Mouse (Mus musculus): ENCODE measurements around the gene Efr3b.
"Not testable (repeated sequence)": the region's sequence is repeated elsewhere in the genome, so short reads cannot be mapped to it uniquely, and the experiment has no call there.

The Efr3b gene

GRCm38 (mm10) chr12:3981350-3982131 lies 57.2 kb downstream of the Efr3b start:
- peak; percentile 48 to 78 for DNase-seq (ENCODE audit: low spot score in 2 of 2)

GRCm38 (mm10) chr12:3980991-3981349 lies 57.7 kb downstream of the Efr3b start:
- DNase-seq (ENCODE audit: low spot score in 2 of 2): no peak

- DNase-seq (ENCODE audit: low spot score in 2 of 2): not testable (repeated sequence)
Measured at GRCm38 (mm10) chr12:3973169-3973568, 65.5 kb downstream of the Efr3b start.

- no peak for DNase-seq (ENCODE audit: low spot score in 2 of 2)
Measured at GRCm38 (mm10) chr12:3968380-3968779, 70.3 kb downstream of the Efr3b start.

GRCm38 (mm10) chr12:3967196-3967595 lies 71.5 kb downstream of the Efr3b start:
- no peak for DNase-seq (ENCODE audit: low spot score in 2 of 2)

GRCm38 (mm10) chr12:3960553-3960952 lies 78.2 kb downstream of the Efr3b start:
- no peak for DNase-seq (ENCODE audit: low spot score in 2 of 2)

- DNase-seq (ENCODE audit: low spot score in 2 of 2): peak; percentile 57 to 74
Measured at GRCm38 (mm10) chr12:3959791-3960543, 78.7 kb downstream of the Efr3b start.

- no peak for DNase-seq (ENCODE audit: low spot score in 2 of 2)
Measured at GRCm38 (mm10) chr12:3956351-3956750, 82.4 kb downstream of the Efr3b start.

GRCm38 (mm10) chr12:3955371-3955770 lies 83.3 kb downstream of the Efr3b start:
- no peak for DNase-seq (ENCODE audit: low spot score in 2 of 2)

GRCm38 (mm10) chr12:3954651-3955050 lies 84.1 kb downstream of the Efr3b start, which contains the start of gene Pomc:
Pomc (plus strand) TSS chr12:3954951.
- no peak for DNase-seq (ENCODE audit: low spot score in 2 of 2)

GRCm38 (mm10) chr12:3947503-3947902 lies 91.2 kb downstream of the Efr3b start:
- DNase-seq (ENCODE audit: low spot score in 2 of 2): no peak

- no peak for DNase-seq (ENCODE audit: low spot score in 2 of 2)
Measured at GRCm38 (mm10) chr12:3944454-3945073, 94.2 kb downstream of the Efr3b start.

GRCm38 (mm10) chr12:3942026-3942425 lies 96.7 kb downstream of the Efr3b start:
- DNase-seq (ENCODE audit: low spot score in 2 of 2): no peak

- DNase-seq (ENCODE audit: low spot score in 2 of 2): not testable (repeated sequence)
Measured at GRCm38 (mm10) chr12:3930090-3930865, 108.4 kb downstream of the Efr3b start.

- no peak for DNase-seq (ENCODE audit: low spot score in 2 of 2)
Measured at GRCm38 (mm10) chr12:3928841-3929240, 109.9 kb downstream of the Efr3b start.

- DNase-seq (ENCODE audit: low spot score in 2 of 2): peak; percentile 15 to 49
Measured at GRCm38 (mm10) chr12:3926127-3926526, 112.6 kb downstream of the Efr3b start.

GRCm38 (mm10) chr12:3919423-3919822 lies 119.3 kb downstream of the Efr3b start:
- DNase-seq (ENCODE audit: low spot score in 2 of 2): no peak

GRCm38 (mm10) chr12:3918577-3918976 lies 120.1 kb downstream of the Efr3b start:
- no peak for DNase-seq (ENCODE audit: low spot score in 2 of 2)

- DNase-seq (ENCODE audit: low spot score in 2 of 2): no peak
Measured at GRCm38 (mm10) chr12:3917668-3918341, 120.9 kb downstream of the Efr3b start.

- no peak for DNase-seq (ENCODE audit: low spot score in 2 of 2)
Measured at GRCm38 (mm10) chr12:3915852-3916251, 122.9 kb downstream of the Efr3b start.
